Mouse (Mus musculus) granulocyte monocyte progenitor cell, adult 5-6 weeks (primary cell): ENCODE results near the gene Zfp804a. TPM values are rescaled to one million over a fixed set of nuclear protein-coding genes. Genes with fewer than 3 reads are reported as not detected.

Source experiments
- ATAC-seq: replicated peaks from 2 replicates; pipeline ENCODE4 v1.8.0; 2016; ENCODE audit warnings: mild to moderate bottlenecking, moderate TSS enrichment, inconsistent platforms; ENCODE audit not compliant: poor library complexity, severe bottlenecking
- total RNA-seq, 2 experiments: library from RNA; stranded (forward) in 1 of 2; stranded (reverse) in 1 of 2; fragments of 200-712, 200-1000 nt in 1 of 2; fragments of >200 nt in 1 of 2; fragmentation: Nextera tagmentation in 1 of 2; gene quantifications; 2 replicates each; pipeline ENCODE4 v1.2.3; 2014 to 2017

Gene Zfp804a
- total RNA-seq (2014; fragmentation: Nextera tagmentation) = not detected in 2 replicates
- not detected in 2 replicates for total RNA-seq (2017)

DNA sequence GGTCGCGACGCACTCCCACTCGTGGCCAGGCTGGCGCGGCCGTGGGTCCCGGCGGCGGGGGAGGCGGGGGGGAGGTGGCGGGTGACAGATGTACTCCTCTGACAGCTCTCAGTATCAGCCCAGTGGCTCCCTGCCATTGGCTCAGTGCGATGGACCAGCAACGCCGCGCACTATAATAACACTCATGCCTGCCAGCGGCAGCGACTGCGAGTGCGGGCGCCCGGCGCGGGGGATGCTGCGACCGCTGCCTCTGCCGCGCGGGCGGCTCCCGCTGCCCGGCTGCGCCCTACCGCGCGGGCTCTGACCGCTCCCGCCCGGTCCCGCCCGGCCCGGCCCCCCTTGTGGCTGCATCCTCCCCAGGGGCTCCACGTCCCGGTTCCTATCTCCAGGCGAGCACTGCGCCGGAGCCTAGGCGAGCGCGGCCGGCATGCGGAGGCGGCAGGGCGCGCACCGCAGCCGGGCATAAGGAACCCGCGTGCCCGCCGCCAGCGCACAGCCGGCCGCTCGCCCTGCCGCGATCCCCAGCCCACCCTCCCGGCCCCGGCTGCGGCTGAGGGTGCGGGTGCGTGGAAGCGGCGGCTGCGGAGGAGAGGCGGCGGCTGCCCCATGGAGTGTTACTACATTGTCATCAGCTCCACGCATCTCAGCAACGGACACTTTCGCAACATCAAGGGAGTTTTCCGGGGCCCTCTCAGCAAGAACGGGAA, at the start of gene Zfp804a:
TSS of gene Zfp804a (plus strand) at position 38 of the 707 bp plus-strand sequence.
- peak; percentile 37 for ATAC-seq

DNA sequence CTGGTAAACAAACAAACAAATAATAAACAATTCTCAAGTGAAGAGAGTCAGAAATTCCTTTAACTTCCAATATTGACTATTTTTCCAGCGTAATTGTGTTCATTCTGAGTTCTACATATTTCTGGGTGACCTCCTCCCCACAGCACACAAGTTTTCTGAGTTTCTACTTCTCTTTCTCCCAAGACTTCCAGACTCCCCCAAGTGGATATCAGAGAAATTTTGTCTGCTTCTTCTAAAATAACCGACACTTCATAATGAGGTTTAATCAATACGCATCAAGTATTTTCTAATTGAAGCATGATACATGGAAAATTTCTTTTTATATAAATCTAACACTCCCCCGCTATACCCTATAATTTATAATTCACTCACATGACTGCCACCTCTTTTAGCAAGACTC, 1.4 kb upstream of the Zfp804a start:
- ATAC-seq = no peak

DNA sequence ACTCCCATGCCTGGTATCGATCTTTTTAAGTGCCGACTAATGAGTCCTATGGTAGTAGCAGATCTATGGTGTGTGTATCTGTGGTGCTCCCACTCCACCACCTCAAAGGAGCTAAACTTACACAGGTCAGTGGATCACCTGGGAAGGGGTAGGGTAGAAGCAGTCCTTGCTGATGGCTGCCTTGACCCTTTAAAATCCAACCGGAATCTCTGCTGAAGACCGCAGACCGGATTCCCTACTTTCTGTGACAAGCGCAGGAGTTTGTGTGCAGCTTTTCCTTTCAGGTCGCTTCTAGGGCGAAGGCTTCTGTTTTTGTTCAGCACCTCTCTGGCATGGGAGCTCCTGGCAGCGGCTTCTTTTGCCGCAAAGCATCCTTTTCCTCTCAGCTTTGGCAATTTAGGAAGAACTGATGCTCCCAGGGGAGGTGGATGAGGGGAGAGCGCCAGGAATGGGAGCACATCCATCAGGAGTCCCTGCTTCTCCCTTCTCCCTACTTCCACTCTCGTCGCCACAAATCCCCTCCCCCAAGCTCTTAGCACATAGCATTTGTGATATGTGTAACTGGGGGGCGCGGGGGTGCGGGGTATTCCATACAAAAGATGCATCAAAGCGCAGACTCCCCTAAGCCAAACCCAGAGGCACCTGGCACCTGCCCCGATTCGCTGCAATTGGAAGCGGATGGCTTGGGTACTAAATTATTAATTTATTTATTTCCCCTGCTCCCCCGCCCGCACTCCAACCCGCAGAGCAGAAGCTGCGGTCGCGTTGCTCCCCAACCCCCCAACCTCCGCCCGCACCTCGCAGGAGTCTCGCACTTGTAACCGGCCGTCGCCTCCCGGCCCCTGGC, 461 bp upstream of the Zfp804a start:
- ATAC-seq = peak; percentile 52

DNA sequence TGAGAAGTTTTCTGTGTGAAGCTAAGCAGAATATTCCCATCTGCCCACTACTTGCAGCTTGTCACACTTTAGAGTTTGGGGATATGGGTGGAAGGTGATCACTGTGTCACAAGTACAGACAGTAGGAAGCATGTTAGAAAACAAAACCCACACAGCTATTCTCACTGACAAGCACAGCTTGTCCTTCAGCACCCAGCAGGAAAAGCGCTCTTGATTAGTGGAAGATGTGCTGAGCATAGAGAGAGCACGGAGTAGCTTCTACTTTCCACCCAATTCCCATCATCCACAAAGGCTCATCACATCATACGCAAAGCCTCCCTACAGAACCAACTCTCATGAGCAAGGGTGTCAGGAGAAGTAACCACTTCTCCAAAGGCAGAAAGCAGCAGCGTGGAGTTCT, 1.4 kb downstream of the Zfp804a start:
- no peak for ATAC-seq

DNA sequence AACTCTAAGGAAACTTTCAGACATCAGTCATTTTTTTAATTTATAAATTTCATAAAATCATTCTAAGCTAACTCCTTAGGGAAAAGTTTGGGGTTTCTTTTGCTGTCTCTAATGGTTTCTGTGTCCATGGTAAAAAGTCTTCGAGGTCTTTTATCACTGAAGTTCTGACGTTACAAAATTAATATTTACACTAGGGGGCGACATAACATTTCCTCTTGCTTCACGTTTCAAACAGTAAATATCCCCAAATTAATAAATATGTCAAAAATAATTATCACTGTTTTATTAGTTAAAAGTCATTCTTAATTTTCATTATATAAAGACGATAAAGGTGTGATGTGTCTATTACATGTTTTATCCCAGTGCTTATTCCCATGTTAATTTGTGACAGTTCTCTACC, 11.6 kb downstream of the Zfp804a start:
- ATAC-seq = no peak

DNA sequence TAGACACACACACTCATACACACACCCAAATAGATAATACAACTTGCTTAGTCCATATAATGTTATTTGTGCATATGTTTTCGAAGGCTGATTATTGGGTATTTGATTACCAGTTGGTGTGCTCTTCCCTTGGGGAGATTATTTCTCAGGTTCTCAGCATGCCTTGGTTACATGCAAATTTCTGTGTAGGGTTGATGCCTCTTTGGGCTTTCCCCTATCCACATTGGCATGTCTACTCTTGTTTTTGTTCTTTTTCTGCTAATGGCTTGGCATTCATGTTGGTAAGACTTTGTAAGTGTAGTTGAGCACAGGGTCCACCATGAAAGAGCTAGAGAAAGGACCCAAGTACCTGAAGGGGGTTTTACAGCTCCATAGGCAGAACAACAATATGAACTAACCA, 14.9 kb downstream of the Zfp804a start:
- no peak for ATAC-seq

DNA sequence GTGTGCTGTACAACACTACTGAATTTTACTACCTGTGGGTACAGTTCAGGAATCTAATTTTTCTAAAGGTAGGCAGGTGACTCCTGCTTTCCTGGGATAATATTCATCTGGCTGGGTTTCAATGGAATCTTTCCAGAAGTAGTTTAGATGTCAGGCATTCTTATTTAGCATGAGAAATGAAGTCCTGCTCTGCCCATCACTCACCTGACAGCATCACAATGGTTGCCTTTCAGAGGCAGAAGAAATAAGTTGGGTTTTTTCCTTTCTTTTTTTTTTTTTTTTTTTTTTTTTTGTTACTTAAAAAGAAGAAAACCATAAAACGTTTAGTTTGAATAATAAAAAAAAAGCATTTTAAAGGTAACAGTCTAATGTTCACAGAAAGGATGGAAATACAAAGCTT, 16.1 kb downstream of the Zfp804a start:
- ATAC-seq = no peak

DNA sequence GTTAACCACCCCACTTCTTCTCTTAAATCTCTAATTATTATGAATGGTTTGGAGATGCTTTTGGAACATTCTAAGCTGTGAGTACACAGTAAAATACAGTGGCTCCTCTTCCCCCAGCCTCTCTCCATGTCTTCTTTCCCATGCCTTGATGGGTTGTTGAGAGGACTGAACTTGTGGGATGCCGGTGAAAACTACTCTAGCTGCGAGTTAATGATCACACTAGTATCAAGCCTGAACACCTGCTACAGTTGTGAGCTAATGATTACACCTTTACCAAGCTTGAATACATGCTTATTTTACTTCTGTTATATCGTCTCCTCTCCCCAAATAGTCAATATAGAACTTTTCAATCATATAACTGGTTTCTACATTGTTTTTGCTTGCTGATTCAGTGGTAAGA, 23.9 kb downstream of the Zfp804a start:
- no peak for ATAC-seq

DNA sequence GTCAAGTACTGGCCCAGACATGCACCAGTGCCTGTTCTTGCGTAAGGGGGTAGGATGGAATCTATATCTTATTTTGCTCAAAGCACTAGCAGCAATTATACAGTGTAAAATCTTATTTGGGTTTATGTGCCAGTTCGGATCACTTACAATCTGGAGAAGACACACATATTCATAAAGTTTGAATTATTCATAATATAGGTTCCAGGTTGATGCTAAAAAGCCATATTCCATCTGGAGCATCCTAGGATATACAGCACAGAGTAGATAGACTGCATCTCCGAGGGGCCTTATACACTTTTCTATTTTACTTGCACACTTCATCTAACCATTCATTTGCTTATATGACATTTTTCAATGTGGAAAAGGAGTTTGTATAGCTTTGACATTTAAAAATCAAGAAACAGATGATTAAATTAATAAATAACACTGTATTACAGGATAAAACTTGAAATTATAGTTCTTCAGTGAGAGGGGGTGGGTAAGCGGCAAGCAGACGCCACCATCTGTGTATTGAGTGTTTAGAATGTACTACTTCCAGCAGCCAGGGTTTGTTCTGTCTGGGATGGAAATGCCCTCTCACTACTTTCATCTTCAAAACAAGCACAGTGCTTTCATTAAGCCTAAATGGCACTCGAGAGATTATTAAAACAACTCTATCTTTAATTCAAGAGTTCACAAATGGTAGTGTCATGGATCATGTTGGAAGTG, 25.4 kb downstream of the Zfp804a start:
- ATAC-seq = no peak

DNA sequence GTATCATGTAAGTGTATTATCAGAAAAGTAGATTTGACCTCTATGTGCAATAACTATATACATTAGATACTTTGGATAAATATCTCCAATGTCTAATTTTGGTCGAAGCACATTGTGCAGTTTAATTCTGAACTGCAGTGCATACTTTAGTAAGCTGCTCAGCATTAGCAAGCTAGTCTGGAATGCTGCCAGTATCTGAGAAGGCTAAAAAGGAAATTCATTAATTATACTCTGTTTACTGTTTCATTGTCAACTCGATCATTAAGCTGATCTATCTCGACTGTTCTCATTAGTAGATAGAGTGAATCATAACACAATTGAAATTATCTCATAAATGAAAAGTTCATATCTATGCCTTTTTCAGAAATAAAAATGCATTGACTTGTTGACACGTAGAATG, 27.7 kb downstream of the Zfp804a start:
- ATAC-seq = no peak

DNA sequence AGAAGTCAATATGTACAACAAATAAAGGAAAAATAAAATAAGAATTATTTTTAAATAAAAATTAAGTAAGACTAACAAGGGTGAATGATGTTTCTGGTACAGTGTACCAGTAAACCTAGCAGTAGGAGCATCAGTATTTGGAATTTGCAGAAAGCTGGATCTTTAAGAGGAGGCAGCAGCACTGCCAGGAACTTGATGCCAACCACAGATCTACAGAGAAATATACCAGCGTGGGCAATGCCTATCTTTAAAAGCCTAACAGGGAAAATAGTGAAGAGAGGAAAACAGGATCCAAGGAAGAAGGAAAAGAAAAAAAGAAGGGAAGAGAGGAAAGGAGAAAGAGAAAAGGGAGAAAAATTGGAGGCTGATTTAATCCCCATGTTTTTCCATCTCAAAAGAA, 60.1 kb downstream of the Zfp804a start:
- ATAC-seq = no peak

DNA sequence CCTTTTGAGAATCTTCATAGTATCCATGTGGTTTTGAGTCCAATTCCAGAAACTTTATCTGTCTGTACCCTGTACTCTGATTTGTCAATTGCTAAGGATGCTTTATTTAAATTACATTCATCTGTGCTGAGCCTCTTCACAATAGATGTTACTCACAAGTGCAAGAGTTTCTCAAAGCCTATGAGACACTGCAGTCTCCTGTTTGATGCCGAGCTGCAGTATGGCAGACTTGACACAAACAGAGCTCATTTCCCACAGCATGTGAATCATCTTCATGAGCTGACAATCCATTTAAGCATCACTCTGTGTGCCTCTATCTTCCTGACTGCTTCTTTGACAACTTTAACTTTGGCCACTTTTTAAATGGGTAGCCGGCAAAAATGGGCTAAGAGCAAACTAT, 60.6 kb downstream of the Zfp804a start:
- ATAC-seq = no peak

DNA sequence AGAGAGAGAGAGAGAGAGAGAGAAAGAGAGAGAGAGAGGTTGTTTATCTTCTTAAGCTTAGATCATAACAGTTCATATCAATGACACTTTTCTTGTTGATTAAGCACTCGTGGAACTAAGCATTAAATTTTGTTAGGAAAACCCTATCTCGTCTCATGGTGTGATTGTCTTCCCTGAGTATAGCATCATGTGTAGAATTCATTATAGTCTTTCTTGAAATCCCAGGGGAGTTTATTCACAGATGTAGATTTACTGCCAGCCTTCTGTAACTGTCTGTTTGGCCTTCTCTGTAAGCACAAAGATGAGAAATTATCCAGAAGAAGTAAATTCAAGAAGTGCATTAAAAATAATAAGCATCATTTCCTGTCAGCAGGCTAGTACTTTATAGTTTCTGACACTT, 66.6 kb downstream of the Zfp804a start:
- no peak for ATAC-seq

DNA sequence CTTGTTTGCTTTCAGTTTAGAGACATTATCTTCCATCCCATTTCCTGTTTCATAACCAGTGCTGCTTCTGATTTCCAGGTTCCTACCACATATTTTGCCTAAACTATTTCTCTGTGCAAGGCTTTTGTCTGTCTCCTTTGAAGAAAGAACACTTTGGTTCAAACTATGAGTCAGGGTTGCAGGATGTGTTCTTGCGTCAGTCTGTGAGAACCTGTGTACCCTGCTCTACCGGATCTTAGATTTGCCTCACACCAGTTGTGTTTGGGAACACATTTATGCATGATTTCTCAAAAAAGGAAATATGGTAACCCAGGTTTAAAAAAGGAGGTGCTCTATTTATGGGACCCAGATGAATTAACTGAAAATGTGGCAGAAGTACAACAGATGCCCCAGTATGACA, 125.7 kb downstream of the Zfp804a start:
- ATAC-seq = no peak

DNA sequence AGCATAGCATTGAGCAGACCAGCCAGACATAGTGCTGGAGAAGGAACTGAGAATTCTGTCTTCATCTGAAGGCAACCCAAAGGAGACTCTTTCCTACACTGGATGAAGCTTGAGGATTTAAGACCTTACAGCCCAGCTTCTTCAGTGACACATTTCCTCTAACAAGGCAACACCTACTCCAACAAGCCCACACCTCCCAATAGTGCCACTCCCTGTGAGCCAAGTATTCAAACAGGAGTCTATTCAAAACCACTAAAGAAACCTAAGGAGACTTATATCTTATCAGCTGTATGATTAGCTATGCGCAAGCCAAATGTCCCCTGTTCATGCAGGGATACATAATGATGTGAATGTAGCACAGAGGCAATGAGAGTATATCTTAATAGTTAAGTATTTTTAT, 128.0 kb downstream of the Zfp804a start:
- ATAC-seq = no peak

DNA sequence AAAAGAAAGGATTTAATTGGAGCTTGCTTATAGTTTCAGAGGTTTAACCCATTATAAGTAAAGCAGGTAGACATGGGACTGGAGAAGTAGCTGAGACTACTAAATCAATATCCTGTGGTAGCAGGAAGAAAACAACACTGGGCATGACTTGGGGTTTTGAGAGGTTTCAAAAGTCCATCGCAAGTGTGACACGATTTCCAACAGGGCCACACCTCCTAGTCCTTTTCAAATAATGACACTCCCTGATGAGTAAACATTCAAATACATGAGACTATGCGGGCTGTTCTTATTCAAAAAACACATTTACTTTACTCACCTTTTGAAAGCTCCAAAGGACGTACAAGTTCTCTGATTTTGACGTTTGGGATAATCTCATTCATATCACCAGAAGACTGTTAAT, 146.9 kb downstream of the Zfp804a start:
- no peak for ATAC-seq

DNA sequence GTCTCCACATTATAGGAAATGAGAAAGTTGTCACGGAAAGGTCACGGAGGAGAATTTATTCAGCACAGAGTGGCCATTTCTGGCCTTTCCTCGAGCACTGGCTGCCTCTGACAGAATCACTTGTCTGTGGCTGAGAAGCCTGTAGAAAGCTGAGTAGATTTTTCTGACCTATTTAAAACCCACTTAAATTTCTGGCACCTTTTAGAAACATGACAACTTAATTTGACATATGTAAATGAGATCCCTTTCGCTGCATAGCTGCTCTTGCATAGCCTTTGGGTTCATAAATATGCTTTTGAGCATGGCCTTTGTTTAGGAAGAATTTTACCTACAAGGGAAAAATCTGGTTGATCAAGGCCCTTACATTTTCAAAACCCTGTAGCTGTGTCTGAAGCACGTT, 147.6 kb downstream of the Zfp804a start:
- no peak for ATAC-seq

DNA sequence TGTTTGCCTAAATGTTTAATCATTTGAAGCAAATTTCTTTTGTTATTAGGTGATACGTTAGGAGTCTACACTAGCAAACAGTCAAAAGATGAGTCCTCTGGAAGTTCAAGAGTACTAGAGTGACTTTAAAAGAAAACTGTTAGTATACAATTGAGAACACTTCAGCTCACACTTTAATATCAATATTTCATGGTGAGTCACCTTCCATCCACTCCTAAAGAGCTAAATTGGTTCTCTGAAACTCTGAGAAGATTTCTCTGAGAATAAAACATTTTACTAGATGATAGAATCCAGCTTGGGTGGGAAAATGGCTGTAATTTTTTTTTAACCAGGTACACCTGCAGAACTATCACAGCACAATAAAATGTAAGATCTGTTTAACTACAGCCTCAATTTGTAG, 157.6 kb downstream of the Zfp804a start:
- ATAC-seq = no peak

DNA sequence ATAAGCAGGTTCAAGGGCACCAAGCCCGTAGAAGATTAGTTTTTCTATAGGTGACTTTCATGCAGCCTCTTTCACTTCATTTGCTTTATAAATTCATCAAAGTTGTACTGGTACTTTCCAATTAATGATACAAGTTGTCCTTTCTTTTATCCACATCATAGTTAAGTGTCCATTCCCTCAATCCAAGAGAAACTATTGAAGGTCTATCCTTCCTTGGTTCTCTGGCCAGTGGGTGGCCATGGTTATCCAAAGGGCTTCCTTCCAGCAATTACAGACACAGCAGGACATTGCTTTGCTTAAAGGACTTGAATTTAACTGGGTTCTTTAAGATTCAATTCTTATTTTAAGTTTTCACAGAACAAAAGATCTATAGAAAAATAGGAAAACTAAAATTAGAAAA, 158.9 kb downstream of the Zfp804a start:
- ATAC-seq = no peak

DNA sequence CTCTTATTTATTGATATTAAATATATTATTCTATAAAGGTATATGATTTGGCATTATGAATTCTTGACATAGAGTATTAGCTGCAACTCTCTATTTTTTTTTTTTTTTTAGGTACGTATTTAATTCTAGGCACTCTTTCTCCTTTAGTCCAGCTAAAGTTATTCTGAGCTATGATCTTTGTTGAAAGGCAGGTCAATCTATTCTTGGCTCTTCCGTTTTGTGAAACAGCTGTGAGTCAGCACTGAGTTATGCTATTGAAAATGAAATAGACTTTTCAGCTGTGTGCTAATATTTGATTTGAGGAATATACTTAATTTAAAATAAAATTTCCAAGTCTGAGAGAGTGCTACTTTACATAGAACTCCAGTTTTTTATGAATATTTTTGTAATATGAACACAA, 164.9 kb downstream of the Zfp804a start:
- ATAC-seq = no peak

DNA sequence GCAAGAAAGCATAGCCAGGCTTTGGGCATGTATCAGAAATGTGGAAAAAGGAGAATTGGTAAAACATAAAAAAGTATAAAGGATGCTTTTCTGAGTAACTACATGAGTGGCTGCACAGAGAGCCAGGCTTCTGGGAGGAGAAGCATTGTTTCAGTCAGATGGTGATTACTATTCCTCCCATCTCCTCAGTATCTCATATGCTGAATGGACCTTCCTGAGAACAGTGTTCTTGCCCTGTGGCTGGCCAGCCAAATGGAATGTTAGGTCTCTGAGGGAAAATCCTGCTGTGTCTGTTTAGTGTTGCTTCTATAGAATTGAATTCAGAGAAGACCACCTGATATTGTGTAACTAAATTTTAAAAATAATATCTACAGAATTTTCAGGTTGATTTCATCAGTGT, 193.0 kb downstream of the Zfp804a start:
- no peak for ATAC-seq
